Mouse (Mus musculus): ENCODE measurements around the gene Ykt6. TPM values are rescaled to one million over a fixed set of nuclear protein-coding genes. Genes with fewer than 3 reads are reported as not detected.
"Not testable (repeated sequence)": the region's sequence is repeated elsewhere in the genome, so short reads cannot be mapped to it uniquely, and the experiment has no call there.

Gene Ykt6
- polyA plus RNA-seq (2017; shearing (Covaris generic)): 10 to 100 TPM; 28.1 to 31.5 TPM

GRCm38 (mm10) chr11:5955546-5956276 lies at the start of gene Ykt6:
Ykt6 (plus strand) TSS chr11:5955693.
- ATAC-seq: peak; percentile 83

- no peak for ATAC-seq
These were observed 49.5 kb upstream of the Ykt6 start for GRCm38 (mm10) chr11:5905778-5906518.

- ATAC-seq: no peak
These were observed 48.4 kb upstream of the Ykt6 start for GRCm38 (mm10) chr11:5907096-5907495.

- ATAC-seq: no peak
These were observed 46.9 kb upstream of the Ykt6 start for GRCm38 (mm10) chr11:5908642-5909041.

- no peak for ATAC-seq
These were observed 42.9 kb upstream of the Ykt6 start for GRCm38 (mm10) chr11:5912635-5913034.

- ATAC-seq: no peak
These were observed 42.2 kb upstream of the Ykt6 start for GRCm38 (mm10) chr11:5913256-5913655.

GRCm38 (mm10) chr11:5913936-5914335 lies 41.6 kb upstream of the Ykt6 start:
- no peak for ATAC-seq

GRCm38 (mm10) chr11:5914940-5915339 lies 40.6 kb upstream of the Ykt6 start:
- ATAC-seq: no peak

- no peak for ATAC-seq
These were observed 39.9 kb upstream of the Ykt6 start for GRCm38 (mm10) chr11:5915429-5916177.

- no peak for ATAC-seq
These were observed 39.3 kb upstream of the Ykt6 start for GRCm38 (mm10) chr11:5916178-5916548.

- ATAC-seq: no peak
These were observed 37.4 kb upstream of the Ykt6 start for GRCm38 (mm10) chr11:5918111-5918510.

- ATAC-seq: no peak
These were observed 35.9 kb upstream of the Ykt6 start for GRCm38 (mm10) chr11:5919606-5920005.

- ATAC-seq: no peak
These were observed 35.1 kb upstream of the Ykt6 start for GRCm38 (mm10) chr11:5920323-5920960.

- no peak for ATAC-seq
These were observed 30.8 kb upstream of the Ykt6 start for GRCm38 (mm10) chr11:5924699-5925098.

- no peak for ATAC-seq
These were observed 28.7 kb upstream of the Ykt6 start for GRCm38 (mm10) chr11:5926696-5927220.

GRCm38 (mm10) chr11:5930578-5930977 lies 24.9 kb upstream of the Ykt6 start:
- no peak for ATAC-seq

- ATAC-seq: not testable (repeated sequence)
These were observed 23.5 kb upstream of the Ykt6 start for GRCm38 (mm10) chr11:5931947-5932346.

GRCm38 (mm10) chr11:5934531-5934930 lies 21.0 kb upstream of the Ykt6 start:
- not testable (repeated sequence) for ATAC-seq

GRCm38 (mm10) chr11:5942966-5943365 lies 12.5 kb upstream of the Ykt6 start:
- no peak for ATAC-seq

GRCm38 (mm10) chr11:5945096-5945495 lies 10.4 kb upstream of the Ykt6 start:
- ATAC-seq: no peak

GRCm38 (mm10) chr11:5947796-5948195 lies 7.7 kb upstream of the Ykt6 start:
- ATAC-seq: no peak

GRCm38 (mm10) chr11:5948546-5949250 lies 6.8 kb upstream of the Ykt6 start:
- no peak for ATAC-seq
